Mouse (Mus musculus) G1E (cell line): ENCODE results near the gene Rcor1. TPM values are rescaled to one million over a fixed set of nuclear protein-coding genes. Genes with fewer than 3 reads are reported as not detected.

Source experiments
- ATAC-seq: 2 replicates; pipeline ENCODE4 v1.8.0; 2016; ENCODE audit warnings: mild to moderate bottlenecking; ENCODE audit not compliant: insufficient number of reproducible peaks, poor library complexity, low FRiP score, severe bottlenecking; ENCODE audit errors: extremely low read depth
- DNase-seq: peaks from one replicate; pipeline ENCODE4 v3.0.0; 2012; ENCODE audit warnings: low spot score
- H3K27me3 ChIP-seq: 2 replicates; pipeline ENCODE4 v1.6.1; 2012; ENCODE audit warnings: mild to moderate bottlenecking, low read length, inconsistent platforms; ENCODE audit not compliant: insufficient read depth
- H3K36me3 ChIP-seq: replicated peaks from 2 replicates; pipeline ENCODE3; 2012; ENCODE audit warnings: mild to moderate bottlenecking, inconsistent platforms
- H3K4me1 ChIP-seq: 2 replicates; pipeline ENCODE4 v1.6.1; 2012; ENCODE audit warnings: low read depth, low read length, inconsistent platforms, mixed read lengths; ENCODE audit not compliant: insufficient read depth
- H3K4me3 ChIP-seq: 2 replicates; pipeline ENCODE4 v1.5.1; 2012; ENCODE audit warnings: low read depth, mild to moderate bottlenecking, inconsistent platforms, low read length, moderate library complexity, mixed read lengths
- H3K9me3 ChIP-seq: replicated peaks from 2 replicates; pipeline ENCODE4 v1.6.1; 2012; ENCODE audit warnings: inconsistent platforms
- CTCF ChIP-seq: IDR thresholded peaks from 2 replicates; pipeline ENCODE4 v1.5.1; 2012; ENCODE audit warnings: low read depth, low read length, inconsistent platforms, mixed read lengths
- GATA1 ChIP-seq: IDR thresholded peaks from 2 replicates; pipeline ENCODE4 v1.6.1; 2012; ENCODE audit warnings: borderline replicate concordance, low read length, inconsistent platforms, mixed read lengths
- GATA2 ChIP-seq: IDR thresholded peaks from 2 replicates; pipeline ENCODE4 v1.6.1; 2012; ENCODE audit warnings: low read depth, low read length, inconsistent platforms, borderline replicate concordance
- POLR2AphosphoS5 ChIP-seq: IDR thresholded peaks from 2 replicates; pipeline ENCODE4 v1.6.1; 2012; ENCODE audit warnings: low read depth, low read length, inconsistent platforms; ENCODE audit not compliant: insufficient replicate concordance
- TAL1 ChIP-seq: conservative IDR thresholded peaks from 2 replicates; pipeline ENCODE4 v1.6.1; 2012; ENCODE audit warnings: low read depth, low read length, inconsistent platforms, mixed read lengths
- polyA plus RNA-seq: library from polyadenylated mRNA; stranded (reverse); fragments of >175 nt; gene quantifications from 2 replicates; pipeline ENCODE4 v1.2.3, GENCODE M21; 2012
- total RNA-seq, 2 experiments: library from RNA; stranded (forward) in 1 of 2; stranded (reverse) in 1 of 2; fragments of 200-1000 nt in 1 of 2; fragments of >200 nt in 1 of 2; fragmentation: Nextera tagmentation in 1 of 2; gene quantifications; 2 replicates each; pipeline ENCODE4 v1.2.3; 2014 to 2017

Rcor1 gene
- total and polyA plus RNA-seq, 3 experiments, result 84.4 to 304 (median 125) TPM

DNA sequence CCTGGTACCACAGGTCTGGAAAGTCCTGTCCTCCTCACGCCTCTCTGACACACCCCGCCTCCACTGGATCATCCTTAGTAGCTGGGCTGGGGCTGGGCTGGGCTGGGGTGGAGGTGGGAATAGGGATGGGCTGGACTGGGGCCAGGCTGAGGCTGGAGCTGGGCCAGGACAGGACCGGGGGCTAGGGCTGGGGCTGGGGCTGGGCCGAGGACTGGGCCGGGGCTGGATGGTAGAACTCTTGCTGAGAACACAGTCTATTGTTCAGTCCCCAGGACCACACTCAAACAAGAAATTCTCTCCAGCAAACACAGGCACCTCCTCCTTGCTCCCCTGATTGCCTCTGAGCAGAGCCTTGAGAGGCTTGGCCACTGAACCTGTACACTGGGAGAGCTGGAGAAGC, 32.8 kb upstream of the Rcor1 start:
- H3K4me3 ChIP-seq, result no peak overlapping the region
- H3K27me3 ChIP-seq, result peaks cover 3% of the 10 kb centered on the region; the same call in 1 of the 2 replicates
- peaks cover 79% of the 10 kb centered on the region for H3K4me1 ChIP-seq
- no peak for DNase-seq
- no peaks in the 10 kb centered on the region for H3K36me3 ChIP-seq
- no peaks in the 10 kb centered on the region for H3K9me3 ChIP-seq
- ATAC-seq, result no peak
- TF ChIP-seq CTCF, result no peak
- TF ChIP-seq GATA2, result no peak
- no peak for TF ChIP-seq POLR2AphosphoS5
- TF ChIP-seq GATA1, result no peak
- TF ChIP-seq TAL1, result no peak

DNA sequence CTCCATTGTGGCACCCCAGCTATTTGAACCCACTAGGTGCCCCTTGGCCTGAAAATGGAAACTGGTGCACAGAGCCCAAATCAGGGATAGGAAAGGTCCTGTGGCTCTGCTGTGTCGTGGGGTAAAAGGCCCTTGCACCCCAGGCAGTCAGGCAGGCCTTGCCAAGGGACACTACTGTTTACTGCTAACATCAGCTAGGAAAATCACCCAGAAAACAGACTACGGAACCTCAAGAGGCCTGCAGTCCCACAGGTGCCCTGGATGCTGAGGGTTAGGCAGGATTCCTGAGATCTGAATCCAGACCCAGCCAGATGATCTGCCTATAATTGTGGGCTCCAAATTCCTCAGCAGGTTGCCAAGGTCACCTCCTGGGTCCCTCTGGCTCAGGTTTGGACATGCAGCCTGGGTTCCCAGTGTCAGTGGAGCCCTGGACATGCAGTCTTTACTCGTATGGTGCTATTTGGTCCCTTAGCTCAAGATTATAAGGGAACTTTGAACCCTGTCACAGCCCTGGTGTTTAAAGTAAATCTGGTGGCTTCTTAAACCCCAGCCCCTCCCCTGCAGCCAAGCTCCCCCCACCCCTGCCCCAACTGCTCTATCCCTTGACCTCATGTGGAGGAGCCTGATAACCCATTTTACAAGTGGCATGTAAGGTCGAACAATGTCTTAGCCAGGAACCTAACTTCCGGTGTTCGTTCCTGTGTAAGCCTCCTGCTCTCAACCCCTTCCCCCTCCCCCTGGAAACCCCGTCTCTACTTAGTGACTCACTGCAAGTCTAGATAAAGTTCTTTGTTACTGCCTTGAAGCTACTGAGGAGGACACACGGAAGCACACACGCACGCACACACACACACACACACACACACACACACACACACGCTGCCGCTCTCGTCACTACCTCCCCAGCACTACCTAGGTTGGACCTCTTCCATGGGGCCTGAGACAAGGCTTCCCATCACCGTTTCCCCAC, 31.7 kb upstream of the Rcor1 start:
- TF ChIP-seq GATA2, result no peak
- TF ChIP-seq TAL1, result peak; percentile 43; the same call in 1 of the 2 replicates
- TF ChIP-seq GATA1, result no peak
- no peak for TF ChIP-seq POLR2AphosphoS5
- TF ChIP-seq CTCF, result no peak
- H3K4me1 ChIP-seq, result peaks cover 83% of the 10 kb centered on the region

DNA sequence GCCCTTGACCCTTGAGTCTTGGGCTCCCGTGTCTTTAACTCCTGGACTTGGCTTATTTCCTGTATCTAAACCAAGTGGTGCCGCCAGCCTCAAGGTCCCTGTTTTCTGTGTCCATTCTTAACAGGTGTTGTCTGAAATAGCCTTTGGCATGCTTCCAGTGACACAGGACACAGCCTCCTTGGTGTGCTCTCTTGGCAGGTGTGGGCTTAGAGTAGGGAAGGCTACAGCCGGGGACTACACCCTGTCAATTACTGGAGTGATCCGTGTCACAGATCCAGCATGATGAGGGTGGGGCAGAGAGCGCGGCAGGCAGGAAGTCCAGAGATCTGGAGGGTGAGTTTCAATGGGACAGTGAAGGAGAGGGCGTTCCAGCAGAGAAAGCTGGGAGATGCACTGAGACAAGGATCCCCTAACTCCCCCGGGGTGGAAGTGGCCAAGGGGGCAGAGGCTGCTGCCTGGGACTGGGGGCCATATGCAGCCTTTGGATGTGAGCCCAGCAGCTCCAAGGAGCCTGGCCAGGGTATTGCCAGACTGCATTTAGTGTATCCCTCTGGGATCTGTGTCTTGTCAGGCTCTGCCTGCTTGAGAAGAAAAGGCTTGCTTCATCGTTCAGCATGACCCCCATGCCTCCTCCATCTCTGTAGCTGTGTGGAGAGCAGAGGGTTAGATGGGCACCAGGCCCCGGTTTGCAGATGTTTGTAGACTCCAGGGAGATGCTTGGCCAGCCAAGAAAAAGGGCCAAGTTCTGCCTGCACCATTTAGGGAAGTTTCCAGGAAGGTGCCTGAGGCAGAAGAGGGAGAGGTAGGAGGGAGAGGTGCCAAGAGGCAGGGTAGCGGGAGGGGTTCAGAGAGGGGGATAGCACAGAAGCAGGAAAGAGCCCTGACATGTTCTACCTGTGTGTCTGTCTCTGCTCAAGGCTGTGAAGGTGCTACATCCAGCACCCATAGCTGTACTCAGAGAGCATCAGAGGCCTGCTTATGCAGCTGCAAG, 30.4 kb upstream of the Rcor1 start:
- no peaks in the 10 kb centered on the region for H3K27me3 ChIP-seq
- no peak for DNase-seq
- H3K4me3 ChIP-seq, result peak overlapping the region; percentile 53; the same call in 1 of the 2 replicates
- H3K36me3 ChIP-seq, result no peaks in the 10 kb centered on the region
- peak; percentile 15; the same call in 1 of the 2 replicates for ATAC-seq
- H3K9me3 ChIP-seq, result peaks cover 11% of the 10 kb centered on the region
- peaks cover 76% of the 10 kb centered on the region for H3K4me1 ChIP-seq
- no peak for TF ChIP-seq GATA2
- no peak for TF ChIP-seq GATA1
- TF ChIP-seq CTCF, result no peak
- TF ChIP-seq TAL1, result no peak
- no peak for TF ChIP-seq POLR2AphosphoS5

More for the DNA sequence above, 31.7 kb upstream of the Rcor1 start:
- Histone ChIP-seq H3K4me3 (peak overlapping the region; percentile 53; the same call in 1 of the 2 replicates), H3K9me3 (peaks cover 5% of the 10 kb centered on the region; the same call in 1 of the 2 replicates), H3K36me3 (no peaks in the 10 kb centered on the region), H3K27me3 (peaks cover 2% of the 10 kb centered on the region; the same call in 1 of the 2 replicates)
- ATAC-seq (peak; percentile 87), DNase-seq (peak; percentile 91)

DNA sequence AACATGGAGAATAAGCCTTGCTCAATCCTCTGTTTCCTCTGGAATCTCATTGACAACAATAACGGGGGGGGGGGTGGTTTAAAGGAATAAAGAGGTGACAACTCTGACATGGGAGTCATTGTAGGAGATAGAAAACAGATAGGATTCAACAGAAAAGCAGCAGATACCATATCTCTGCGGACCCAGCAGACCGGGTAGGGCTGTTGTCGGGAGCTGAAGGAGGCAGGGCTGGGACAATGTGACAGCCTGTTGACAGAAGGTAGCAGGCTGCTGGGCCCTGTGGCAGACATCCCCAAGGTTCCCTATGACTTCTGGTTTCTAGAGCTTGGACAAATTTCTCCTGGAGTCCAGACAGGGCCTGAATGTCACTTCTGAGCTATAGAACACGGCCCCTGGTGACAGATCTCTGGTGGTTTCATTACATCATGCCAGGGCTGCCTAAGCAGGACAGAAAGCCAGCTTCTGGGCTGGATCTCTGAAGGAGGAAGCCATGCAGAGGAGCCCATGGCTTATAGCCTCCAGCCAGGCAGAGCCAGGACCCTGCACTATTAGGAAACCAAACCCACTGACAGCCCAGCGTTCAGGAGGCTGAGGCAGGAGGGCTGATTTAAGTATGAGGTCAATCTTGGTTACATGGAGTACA, 29.4 kb upstream of the Rcor1 start:
- Histone ChIP-seq H3K36me3 (no peaks in the 10 kb centered on the region), H3K27me3 (no peaks in the 10 kb centered on the region), H3K9me3 (peaks cover 11% of the 10 kb centered on the region), H3K4me3 (no peak overlapping the region; the same call in 1 of the 2 replicates), H3K4me1 (peaks cover 74% of the 10 kb centered on the region)
- TF ChIP-seq CTCF, result no peak
- no peak for TF ChIP-seq POLR2AphosphoS5
- no peak for TF ChIP-seq GATA2
- no peak for TF ChIP-seq GATA1
- TF ChIP-seq TAL1, result no peak
- ATAC-seq (no peak), DNase-seq (no peak)

DNA sequence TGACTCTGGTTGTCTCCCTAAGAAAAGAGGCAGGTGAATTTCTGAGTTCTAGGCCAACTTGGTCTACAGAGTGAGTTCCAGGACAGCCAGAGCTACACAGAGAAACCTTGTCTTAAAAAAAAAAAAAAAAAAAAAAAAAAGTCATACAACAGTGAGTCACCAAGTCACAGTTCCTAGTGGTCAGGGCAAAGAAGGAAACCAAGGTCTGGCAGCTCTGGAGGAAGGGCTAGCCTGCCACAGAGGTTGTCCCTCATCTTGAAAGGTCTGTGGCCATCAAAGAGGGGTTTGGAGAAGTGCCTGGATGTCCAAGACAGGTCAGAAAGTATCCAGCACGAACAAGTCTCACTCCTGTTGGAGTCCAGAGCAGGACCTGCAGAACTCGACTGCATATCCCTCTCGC, 22.3 kb upstream of the Rcor1 start:
- H3K27me3 ChIP-seq, result peaks cover 9% of the 10 kb centered on the region; the same call in 1 of the 2 replicates
- H3K4me1 ChIP-seq, result peaks cover 25% of the 10 kb centered on the region
- peak; percentile 60 for ATAC-seq
- H3K36me3 ChIP-seq, result no peaks in the 10 kb centered on the region
- no peak for DNase-seq
- TF ChIP-seq POLR2AphosphoS5 (no peak), CTCF (no peak), GATA1 (no peak), TAL1 (no peak)
- H3K4me3 ChIP-seq, result no peak overlapping the region
- peaks cover 9% of the 10 kb centered on the region for H3K9me3 ChIP-seq
